Mouse (Mus musculus) stomach, embryonic 14.5 days (tissue): ENCODE data around the gene Ankrd52. TPM values are rescaled to one million over a fixed set of nuclear protein-coding genes. Genes with fewer than 3 reads are reported as not detected.

Source experiments
- ATAC-seq: fragments of 200-750 bp; cut with Nextera tagmentation; 2 replicates; pipeline ENCODE4 v1.8.0; 2017; ENCODE audit warnings: low read depth, moderate TSS enrichment; ENCODE audit not compliant: insufficient number of reproducible peaks, insufficient read depth, low FRiP score
- H3K27ac ChIP-seq: fragments of 300-500 bp; sonication (generic); 2 replicates; pipeline ENCODE4 v1.5.1; 2014; ENCODE audit warnings: mild to moderate bottlenecking, low read length, moderate library complexity, mixed read lengths
- H3K27me3 ChIP-seq: fragments of 300-500 bp; sonication (generic); 2 replicates; pipeline ENCODE4 v1.6.1; 2014; ENCODE audit warnings: low read length, control low read depth, mixed read lengths; ENCODE audit not compliant: control insufficient read depth, insufficient read depth
- H3K36me3 ChIP-seq: fragments of 300-500 bp; sonication (generic); 2 replicates; pipeline ENCODE4 v1.6.1; 2014; ENCODE audit warnings: mild to moderate bottlenecking, control low read depth, low read length, moderate library complexity, mixed read lengths; ENCODE audit not compliant: control insufficient read depth, insufficient read depth
- H3K4me1 ChIP-seq: fragments of 300-500 bp; sonication (generic); 2 replicates; pipeline ENCODE4 v1.6.1; 2014; ENCODE audit warnings: low read length, control low read depth, mixed read lengths; ENCODE audit not compliant: control insufficient read depth, insufficient read depth
- H3K4me2 ChIP-seq: fragments of 300-500 bp; sonication (generic); replicated peaks from 2 replicates; pipeline ENCODE4 v1.6.1; 2014; ENCODE audit warnings: low read depth, low read length, control low read depth
- H3K4me3 ChIP-seq: fragments of 300-500 bp; sonication (generic); 2 replicates; pipeline ENCODE4 v1.5.1; 2014; ENCODE audit warnings: low read depth, low read length, control low read depth
- H3K9ac ChIP-seq: fragments of 300-500 bp; sonication (generic); replicated peaks from 2 replicates; pipeline ENCODE4 v1.6.1; 2014; ENCODE audit warnings: low read depth, mild to moderate bottlenecking, control low read depth, low read length, moderate library complexity, mixed read lengths
- H3K9me3 ChIP-seq: fragments of 300-500 bp; sonication (generic); 2 replicates; pipeline ENCODE4 v1.6.1; 2016; ENCODE audit warnings: low read depth, low read length, control low read depth; ENCODE audit not compliant: control insufficient read depth
- whole genome bisulfite sequencing: fragments of 180-500 bp; shearing (Covaris S2); extraction: QIAGEN DNeasy Blood & Tissue Kit; methylation state at CpG from one replicate; pipeline ENCODE4 v1.1.7; 2014; 5-methylcytosine and 5-hydroxymethylcytosine counted together
- polyA plus RNA-seq: library from polyadenylated mRNA; unstranded; fragments of >200 nt; fragmentation: Nextera tagmentation; extraction: Ambion mirVana; gene quantifications from 2 replicates; pipeline ENCODE4 v1.2.1, GENCODE M21; 2014

The Ankrd52 gene
- polyA plus RNA-seq, 1 experiment from 2014 or later, result 16.7 TPM

GRCm38 (mm10) chr10:128372989-128373748, 3.7 kb upstream of the Ankrd52 start:
- Histone ChIP-seq H3K4me1 (peaks cover 12% of the 10 kb centered on the region), H3K9ac (no peak overlapping the region)
- WGBS, result 84% methylated on average over 6 of the region's 6 CpGs

GRCm38 (mm10) chr10:128374393-128374792, 2.5 kb upstream of the Ankrd52 start:
- Histone ChIP-seq H3K9me3 (no peaks in the 10 kb centered on the region), H3K36me3 (peaks cover 7% of the 10 kb centered on the region; the same call in 1 of the 2 replicates), H3K4me2 (no peak overlapping the region), H3K4me3 (no peak overlapping the region), H3K4me1 (peaks cover 20% of the 10 kb centered on the region), H3K27me3 (no peaks in the 10 kb centered on the region), H3K9ac (no peak overlapping the region), H3K27ac (no peak overlapping the region)
- ATAC-seq, result no peak
- 82% methylated on average over 6 of the region's 6 CpGs for WGBS

More at GRCm38 (mm10) chr10:128372989-128373748, 3.7 kb upstream of the Ankrd52 start:
- no peaks in the 10 kb centered on the region for H3K27me3 ChIP-seq
- no peak overlapping the region for H3K4me2 ChIP-seq
- H3K36me3 ChIP-seq, result no peaks in the 10 kb centered on the region
- H3K9me3 ChIP-seq, result no peaks in the 10 kb centered on the region
- H3K4me3 ChIP-seq, result no peak overlapping the region
- no peak overlapping the region for H3K27ac ChIP-seq
- no peak for ATAC-seq

- Histone ChIP-seq H3K4me2 (peak overlapping the region; percentile 69), H3K9ac (peak overlapping the region; percentile 97), H3K9me3 (no peaks in the 10 kb centered on the region), H3K4me1 (peaks cover 20% of the 10 kb centered on the region), H3K4me3 (0 out of 2 replicates have a peak overlapping the region, but pooled peaks have one; percentile 100), H3K27me3 (no peaks in the 10 kb centered on the region), H3K27ac (peak overlapping the region; percentile 96), H3K36me3 (peaks cover 23% of the 10 kb centered on the region; the same call in 1 of the 2 replicates)
- ATAC-seq, result no peak
- 49% methylated on average over 4 of the region's 4 CpGs for WGBS
Observed at GRCm38 (mm10) chr10:128376099-128376454, 838 bp upstream of the Ankrd52 start.

GRCm38 (mm10) chr10:128377222-128377939, 466 bp downstream of the Ankrd52 start:
- H3K36me3 ChIP-seq, result peaks cover 34% of the 10 kb centered on the region
- peak; percentile 72 for ATAC-seq
- no peaks in the 10 kb centered on the region for H3K27me3 ChIP-seq
- peaks cover 20% of the 10 kb centered on the region for H3K4me1 ChIP-seq
- WGBS, result under 1% methylated on average over 43 of the region's 47 CpGs
- H3K9me3 ChIP-seq, result no peaks in the 10 kb centered on the region
- H3K4me3 ChIP-seq, result peak overlapping the region; percentile 100
- H3K9ac ChIP-seq, result peak overlapping the region; percentile 97
- H3K27ac ChIP-seq, result peak overlapping the region; percentile 96
- peak overlapping the region; percentile 69 for H3K4me2 ChIP-seq

GRCm38 (mm10) chr10:128377940-128378448, 1.1 kb downstream of the Ankrd52 start:
- peaks cover 20% of the 10 kb centered on the region for H3K4me1 ChIP-seq
- H3K4me2 ChIP-seq, result peak overlapping the region; percentile 69
- peak overlapping the region; percentile 97 for H3K9ac ChIP-seq
- 47% methylated on average over 14 of the region's 14 CpGs for WGBS
- no peaks in the 10 kb centered on the region for H3K27me3 ChIP-seq
- no peaks in the 10 kb centered on the region for H3K9me3 ChIP-seq
- no peak for ATAC-seq
- H3K4me3 ChIP-seq, result peak overlapping the region; percentile 100
- peaks cover 40% of the 10 kb centered on the region for H3K36me3 ChIP-seq
- peak overlapping the region; percentile 96 for H3K27ac ChIP-seq

- H3K27me3 ChIP-seq, result no peaks in the 10 kb centered on the region
- H3K9ac ChIP-seq, result no peak overlapping the region
- 61% methylated on average over 3 of the region's 3 CpGs for WGBS
- H3K36me3 ChIP-seq, result peaks cover 45% of the 10 kb centered on the region
- peaks cover 20% of the 10 kb centered on the region for H3K4me1 ChIP-seq
- no peak overlapping the region for H3K27ac ChIP-seq
- peak overlapping the region; percentile 69; the same call in 1 of the 2 replicates for H3K4me2 ChIP-seq
- peak overlapping the region; percentile 100; the same call in 1 of the 2 replicates for H3K4me3 ChIP-seq
- no peak for ATAC-seq
- H3K9me3 ChIP-seq, result no peaks in the 10 kb centered on the region
Observed at GRCm38 (mm10) chr10:128378462-128378861, 1.5 kb downstream of the Ankrd52 start.

- WGBS, result 93% methylated on average over 7 of the region's 7 CpGs
- no peak overlapping the region for H3K27ac ChIP-seq
- H3K9ac ChIP-seq, result no peak overlapping the region
- no peaks in the 10 kb centered on the region for H3K9me3 ChIP-seq
- no peak overlapping the region for H3K4me3 ChIP-seq
- H3K27me3 ChIP-seq, result no peaks in the 10 kb centered on the region
- H3K4me2 ChIP-seq, result no peak overlapping the region
- no peak for ATAC-seq
- H3K36me3 ChIP-seq, result peaks cover 53% of the 10 kb centered on the region
- H3K4me1 ChIP-seq, result peaks cover 20% of the 10 kb centered on the region
Observed at GRCm38 (mm10) chr10:128379260-128379659, 2.3 kb downstream of the Ankrd52 start.

- Histone ChIP-seq H3K36me3 (peaks cover 64% of the 10 kb centered on the region), H3K27ac (no peak overlapping the region), H3K9me3 (no peaks in the 10 kb centered on the region), H3K4me1 (peaks cover 20% of the 10 kb centered on the region), H3K27me3 (no peaks in the 10 kb centered on the region), H3K4me3 (no peak overlapping the region), H3K9ac (no peak overlapping the region), H3K4me2 (no peak overlapping the region)
- WGBS, result 84% methylated on average over 5 of the region's 5 CpGs
- ATAC-seq, result no peak
Observed at GRCm38 (mm10) chr10:128380565-128380964, 3.6 kb downstream of the Ankrd52 start.
